Mouse (Mus musculus): ENCODE results near the gene Tmem145. TPM values are rescaled to one million over a fixed set of nuclear protein-coding genes. Genes with fewer than 3 reads are reported as not detected.

Gene Tmem145
- polyA plus RNA-seq, 1 experiment = 2.0 TPM

DNA sequence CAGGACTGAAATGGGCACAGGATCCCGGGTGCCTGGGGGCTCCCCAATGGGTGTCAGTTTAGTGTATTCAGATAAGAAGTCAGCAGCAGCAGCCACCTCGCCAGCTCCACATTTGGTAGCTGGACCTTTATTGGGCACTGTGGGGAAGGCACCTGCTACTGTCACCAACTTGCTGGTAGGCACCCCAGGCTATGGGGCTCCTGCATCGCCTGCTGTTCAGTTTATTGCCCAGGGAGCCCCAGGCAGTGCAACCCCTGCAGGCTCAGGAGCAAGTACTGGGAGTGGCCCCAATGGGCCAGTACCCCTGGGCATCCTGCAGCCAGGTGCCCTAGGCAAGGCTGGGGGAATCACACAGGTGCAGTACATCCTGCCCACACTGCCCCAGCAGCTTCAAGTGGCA lies 17.2 kb upstream of the Tmem145 start:
- no peak for TF ChIP-seq POLR2A (IDR thresholded peaks at IDR 0.05; ENCODE audit: insufficient read depth, low read length)
- Histone ChIP-seq H3K9me3 (replicated peaks; ENCODE audit: control insufficient read depth, insufficient read depth, low read length, poor library complexity, severe bottlenecking) (no peaks in the 10 kb centered on the region), H3K9ac (ENCODE audit: low read depth, poor library complexity, severe bottlenecking) (no peak overlapping the region), H3K4me1 (ENCODE audit: control insufficient read depth, insufficient read depth, low read length) (no peaks in the 10 kb centered on the region), H3K27ac (ENCODE audit: insufficient read depth, low read length) (no peak overlapping the region), H3K36me3 (ENCODE audit: control insufficient read depth, insufficient read depth, low read length, poor library complexity, severe bottlenecking) (peaks cover 62% of the 10 kb centered on the region), H3K27me3 (ENCODE audit: control insufficient read depth, insufficient read depth, low read length, poor library complexity, severe bottlenecking) (no peaks in the 10 kb centered on the region), H3K4me3 (ENCODE audit: low read depth, low read length) (no peak overlapping the region)

DNA sequence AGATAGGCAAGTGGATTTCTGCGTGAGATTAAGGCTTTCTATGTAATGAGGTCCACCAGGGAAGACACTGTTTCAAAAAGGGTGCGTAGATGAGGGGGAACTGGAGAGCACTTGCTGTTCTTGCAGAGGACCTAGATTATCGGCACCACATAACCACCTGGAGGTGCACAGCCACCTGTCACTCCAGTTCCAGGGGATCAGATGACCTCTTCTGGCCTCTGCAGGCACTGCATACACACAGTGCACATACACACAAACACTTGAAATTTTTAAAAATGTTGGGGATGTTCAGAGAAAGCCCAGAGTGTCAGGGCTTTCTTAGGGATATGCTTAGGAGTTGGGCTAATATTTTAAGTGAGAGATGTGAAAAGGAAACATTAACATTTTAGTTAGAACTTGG lies 16.0 kb upstream of the Tmem145 start:
- TF ChIP-seq POLR2A (IDR thresholded peaks at IDR 0.05; ENCODE audit: insufficient read depth, low read length) (no peak), EP300 (IDR thresholded peaks at IDR 0.05; ENCODE audit: insufficient read depth, low read depth, low read length) (no peak), CTCF (IDR thresholded peaks at IDR 0.05; ENCODE audit: low read depth, low read length) (peak; percentile 44)
- Histone ChIP-seq H3K9ac (ENCODE audit: low read depth, poor library complexity, severe bottlenecking) (no peak overlapping the region), H3K9me3 (replicated peaks; ENCODE audit: control insufficient read depth, insufficient read depth, low read length, poor library complexity, severe bottlenecking) (no peaks in the 10 kb centered on the region), H3K36me3 (ENCODE audit: control insufficient read depth, insufficient read depth, low read length, poor library complexity, severe bottlenecking) (peaks cover 65% of the 10 kb centered on the region), H3K4me1 (ENCODE audit: control insufficient read depth, insufficient read depth, low read length) (no peaks in the 10 kb centered on the region), H3K4me3 (ENCODE audit: low read depth, low read length) (no peak overlapping the region), H3K27ac (ENCODE audit: insufficient read depth, low read length) (no peak overlapping the region), H3K27me3 (ENCODE audit: control insufficient read depth, insufficient read depth, low read length, poor library complexity, severe bottlenecking) (no peaks in the 10 kb centered on the region)

DNA sequence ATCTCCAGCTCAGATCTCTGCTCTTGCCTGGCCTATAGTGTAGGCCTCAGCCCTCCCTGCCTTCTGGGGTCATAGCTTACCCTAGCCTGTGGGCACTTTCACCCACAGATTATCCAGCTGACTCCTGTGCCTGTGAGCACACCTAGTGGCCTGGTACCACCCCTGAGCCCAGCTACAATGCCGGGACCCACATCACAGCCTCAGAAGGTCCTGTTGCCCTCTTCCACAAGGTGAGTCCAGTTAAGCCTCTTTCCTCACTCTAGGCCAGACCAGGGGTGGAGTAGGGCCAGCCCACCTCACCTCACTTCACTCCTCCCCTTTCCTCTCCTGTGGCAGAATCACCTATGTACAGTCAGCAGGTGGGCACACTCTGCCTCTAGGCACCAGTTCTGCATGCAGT lies 15.4 kb upstream of the Tmem145 start:
- Histone ChIP-seq H3K36me3 (ENCODE audit: control insufficient read depth, insufficient read depth, low read length, poor library complexity, severe bottlenecking) (peaks cover 60% of the 10 kb centered on the region), H3K4me3 (ENCODE audit: low read depth, low read length) (no peak overlapping the region), H3K27me3 (ENCODE audit: control insufficient read depth, insufficient read depth, low read length, poor library complexity, severe bottlenecking) (no peaks in the 10 kb centered on the region), H3K9ac (ENCODE audit: low read depth, poor library complexity, severe bottlenecking) (no peak overlapping the region), H3K9me3 (replicated peaks; ENCODE audit: control insufficient read depth, insufficient read depth, low read length, poor library complexity, severe bottlenecking) (no peaks in the 10 kb centered on the region), H3K27ac (ENCODE audit: insufficient read depth, low read length) (no peak overlapping the region), H3K4me1 (ENCODE audit: control insufficient read depth, insufficient read depth, low read length) (no peaks in the 10 kb centered on the region)
- TF ChIP-seq CTCF (IDR thresholded peaks at IDR 0.05; ENCODE audit: low read depth, low read length) = no peak
- TF ChIP-seq POLR2A (IDR thresholded peaks at IDR 0.05; ENCODE audit: insufficient read depth, low read length) = no peak

DNA sequence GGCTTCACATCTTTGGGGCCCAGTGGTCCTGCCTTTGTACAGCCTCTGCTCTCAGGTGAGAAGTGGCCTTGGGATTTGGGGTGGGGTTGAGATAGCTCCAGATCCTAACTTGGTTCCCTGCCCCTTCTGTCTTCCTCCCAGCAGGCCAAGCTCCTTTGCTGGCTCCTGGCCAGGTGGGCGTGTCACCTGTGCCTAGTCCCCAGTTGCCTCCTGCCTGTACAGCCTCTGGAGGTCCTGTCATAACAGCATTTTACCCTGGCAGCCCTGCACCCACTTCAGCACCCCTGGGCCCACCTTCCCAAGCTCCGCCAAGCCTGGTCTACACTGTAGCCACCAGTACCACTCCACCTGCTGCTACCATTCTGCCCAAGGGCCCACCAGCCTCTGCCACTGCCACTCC lies 15.0 kb upstream of the Tmem145 start:
- Histone ChIP-seq H3K27me3 (ENCODE audit: control insufficient read depth, insufficient read depth, low read length, poor library complexity, severe bottlenecking) (no peaks in the 10 kb centered on the region), H3K4me3 (ENCODE audit: low read depth, low read length) (no peak overlapping the region), H3K9ac (ENCODE audit: low read depth, poor library complexity, severe bottlenecking) (no peak overlapping the region)

DNA sequence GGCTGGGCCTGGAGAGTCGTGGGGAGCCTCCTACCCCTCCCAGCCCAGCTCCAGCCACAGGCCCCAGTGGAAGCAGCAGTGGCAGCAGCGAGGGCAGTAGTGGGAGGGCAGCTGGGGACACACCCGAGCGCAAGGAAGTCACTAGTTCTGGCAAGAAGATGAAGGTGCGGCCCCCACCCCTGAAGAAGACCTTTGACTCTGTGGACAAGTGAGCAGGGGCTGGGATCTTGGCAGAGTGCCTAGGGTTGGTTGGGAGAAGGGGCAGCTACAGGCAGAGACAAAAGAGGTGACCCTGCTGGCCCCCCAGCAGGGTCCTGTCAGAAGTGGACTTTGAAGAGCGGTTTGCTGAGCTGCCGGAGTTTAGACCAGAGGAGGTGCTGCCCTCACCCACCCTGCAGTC lies 13.8 kb upstream of the Tmem145 start:
- Histone ChIP-seq H3K9me3 (replicated peaks; ENCODE audit: control insufficient read depth, insufficient read depth, low read length, poor library complexity, severe bottlenecking) (no peaks in the 10 kb centered on the region), H3K4me3 (ENCODE audit: low read depth, low read length) (no peak overlapping the region), H3K27me3 (ENCODE audit: control insufficient read depth, insufficient read depth, low read length, poor library complexity, severe bottlenecking) (no peaks in the 10 kb centered on the region), H3K27ac (ENCODE audit: insufficient read depth, low read length) (no peak overlapping the region), H3K9ac (ENCODE audit: low read depth, poor library complexity, severe bottlenecking) (no peak overlapping the region), H3K4me1 (ENCODE audit: control insufficient read depth, insufficient read depth, low read length) (no peaks in the 10 kb centered on the region), H3K36me3 (ENCODE audit: control insufficient read depth, insufficient read depth, low read length, poor library complexity, severe bottlenecking) (peaks cover 43% of the 10 kb centered on the region)
- TF ChIP-seq POLR2A (IDR thresholded peaks at IDR 0.05; ENCODE audit: insufficient read depth, low read length) = no peak
- no peak for TF ChIP-seq CTCF (IDR thresholded peaks at IDR 0.05; ENCODE audit: low read depth, low read length)
- no peak for TF ChIP-seq EP300 (IDR thresholded peaks at IDR 0.05; ENCODE audit: insufficient read depth, low read depth, low read length)

More for the DNA sequence above, 15.0 kb upstream of the Tmem145 start:
- no peaks in the 10 kb centered on the region for H3K9me3 ChIP-seq (replicated peaks; ENCODE audit: control insufficient read depth, insufficient read depth, low read length, poor library complexity, severe bottlenecking)
- H3K27ac ChIP-seq (ENCODE audit: insufficient read depth, low read length) = no peak overlapping the region
- H3K4me1 ChIP-seq (ENCODE audit: control insufficient read depth, insufficient read depth, low read length) = no peaks in the 10 kb centered on the region
- peaks cover 55% of the 10 kb centered on the region for H3K36me3 ChIP-seq (ENCODE audit: control insufficient read depth, insufficient read depth, low read length, poor library complexity, severe bottlenecking)
- TF ChIP-seq CTCF (IDR thresholded peaks at IDR 0.05; ENCODE audit: low read depth, low read length) = no peak
- TF ChIP-seq EP300 (IDR thresholded peaks at IDR 0.05; ENCODE audit: insufficient read depth, low read depth, low read length) = no peak
- TF ChIP-seq POLR2A (IDR thresholded peaks at IDR 0.05; ENCODE audit: insufficient read depth, low read length) = no peak

DNA sequence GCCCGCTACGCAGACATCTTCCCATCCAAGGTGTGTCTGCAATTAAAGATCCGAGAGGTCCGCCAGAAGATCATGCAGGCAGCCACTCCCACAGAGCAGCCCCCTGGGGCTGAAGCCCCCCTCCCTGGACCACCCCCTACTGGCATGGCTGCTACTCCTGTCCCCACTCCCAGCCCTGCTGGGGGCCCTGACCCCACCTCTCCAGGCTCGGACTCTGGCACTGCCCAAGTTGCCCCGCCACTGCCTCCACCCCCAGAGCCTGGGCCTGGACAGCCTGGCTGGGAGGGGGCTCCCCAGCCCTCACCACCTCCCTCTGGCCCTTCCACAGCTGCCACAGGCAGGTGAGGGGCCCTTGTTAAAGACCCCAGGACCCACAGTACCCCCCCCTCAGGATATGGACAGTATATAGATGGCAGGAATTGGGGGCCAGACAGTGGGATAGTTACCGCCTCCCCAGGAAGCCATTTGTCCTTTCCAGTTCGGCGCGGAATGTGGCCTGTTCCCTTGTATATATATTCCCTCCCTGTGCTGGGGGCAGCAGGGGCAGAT lies 12.6 kb upstream of the Tmem145 start:
- no peaks in the 10 kb centered on the region for H3K27me3 ChIP-seq (ENCODE audit: control insufficient read depth, insufficient read depth, low read length, poor library complexity, severe bottlenecking)
- H3K27ac ChIP-seq (ENCODE audit: insufficient read depth, low read length) = no peak overlapping the region
- no peaks in the 10 kb centered on the region for H3K9me3 ChIP-seq (replicated peaks; ENCODE audit: control insufficient read depth, insufficient read depth, low read length, poor library complexity, severe bottlenecking)
- no peak for TF ChIP-seq CTCF (IDR thresholded peaks at IDR 0.05; ENCODE audit: low read depth, low read length)
- no peak for TF ChIP-seq EP300 (IDR thresholded peaks at IDR 0.05; ENCODE audit: insufficient read depth, low read depth, low read length)
- no peaks in the 10 kb centered on the region for H3K4me1 ChIP-seq (ENCODE audit: control insufficient read depth, insufficient read depth, low read length)
- H3K36me3 ChIP-seq (ENCODE audit: control insufficient read depth, insufficient read depth, low read length, poor library complexity, severe bottlenecking) = peaks cover 32% of the 10 kb centered on the region
- no peak overlapping the region for H3K4me3 ChIP-seq (ENCODE audit: low read depth, low read length)
- H3K9ac ChIP-seq (ENCODE audit: low read depth, poor library complexity, severe bottlenecking) = no peak overlapping the region
